Mouse (Mus musculus) ovary, postnatal 14 days (tissue): ENCODE results near the gene Ttll1.
"Not testable (repeated sequence)": the region's sequence is repeated elsewhere in the genome, so short reads cannot be mapped to it uniquely, and the experiment has no call there.

Source experiments
- DNase-seq: peaks from one replicate; pipeline ENCODE4 v3.0.0; 2022; ENCODE audit warnings: low spot score

Gene Ttll1

GRCm38 (mm10) chr15:83482645-83483224, 28.0 kb downstream of the Ttll1 start:
- no peak for DNase-seq

- DNase-seq: no peak
These were observed 29.4 kb downstream of the Ttll1 start for GRCm38 (mm10) chr15:83481236-83481780.

GRCm38 (mm10) chr15:83479818-83480217, 30.9 kb downstream of the Ttll1 start:
- DNase-seq: no peak

GRCm38 (mm10) chr15:83478096-83478495, 32.6 kb downstream of the Ttll1 start:
- no peak for DNase-seq

GRCm38 (mm10) chr15:83476593-83477273, 34.0 kb downstream of the Ttll1 start:
- DNase-seq: no peak

GRCm38 (mm10) chr15:83474466-83474836, 36.2 kb downstream of the Ttll1 start:
- no peak for DNase-seq

- DNase-seq: peak; percentile 13
These were observed 36.7 kb downstream of the Ttll1 start for GRCm38 (mm10) chr15:83473832-83474465.

GRCm38 (mm10) chr15:83473251-83473650, 37.4 kb downstream of the Ttll1 start:
- DNase-seq: no peak

GRCm38 (mm10) chr15:83471476-83471875, 39.2 kb downstream of the Ttll1 start:
- peak; percentile 22 for DNase-seq

- no peak for DNase-seq
These were observed 40.2 kb downstream of the Ttll1 start for GRCm38 (mm10) chr15:83470443-83470842.

- no peak for DNase-seq
These were observed 41.3 kb downstream of the Ttll1 start for GRCm38 (mm10) chr15:83469279-83469821.

- no peak for DNase-seq
These were observed 43.3 kb downstream of the Ttll1 start for GRCm38 (mm10) chr15:83467232-83467966.

- DNase-seq: no peak
These were observed 44.4 kb downstream of the Ttll1 start for GRCm38 (mm10) chr15:83466331-83466730.

- no peak for DNase-seq
These were observed 45.6 kb downstream of the Ttll1 start for GRCm38 (mm10) chr15:83464905-83465650.

GRCm38 (mm10) chr15:83464083-83464904, 46.4 kb downstream of the Ttll1 start, which contains the start of gene Pacsin2:
Pacsin2 (minus strand) TSS chr15:83464606.
- DNase-seq: peak; percentile 95

GRCm38 (mm10) chr15:83463369-83464082, 47.2 kb downstream of the Ttll1 start:
- no peak for DNase-seq

- not testable (repeated sequence) for DNase-seq
These were observed 48.3 kb downstream of the Ttll1 start for GRCm38 (mm10) chr15:83462349-83462748.

GRCm38 (mm10) chr15:83460891-83461290, 49.8 kb downstream of the Ttll1 start:
- DNase-seq: no peak

GRCm38 (mm10) chr15:83457541-83457940, 53.2 kb downstream of the Ttll1 start:
- DNase-seq: no peak

GRCm38 (mm10) chr15:83455637-83456036, 55.1 kb downstream of the Ttll1 start:
- DNase-seq: no peak
